Mouse (Mus musculus): ENCODE data around the gene Dhx37.

GRCm38 (mm10) chr5:125384512-125385214 lies 49.3 kb downstream of the Dhx37 start:
- no peak for TF ChIP-seq MAFK (IDR thresholded peaks at IDR 0.05; ENCODE audit: insufficient read depth, low read depth, low read length)
- TF ChIP-seq CHD2 (IDR thresholded peaks at IDR 0.05; ENCODE audit: low read depth, low read length), result no peak
- TF ChIP-seq ZC3H11A (IDR thresholded peaks at IDR 0.05; ENCODE audit: borderline replicate concordance, low read depth, low read length), result no peak
- no peak for TF ChIP-seq HCFC1 (IDR thresholded peaks at IDR 0.05; ENCODE audit: borderline replicate concordance, insufficient read depth, low read length)
- TF ChIP-seq ZNF384 (IDR thresholded peaks at IDR 0.05; ENCODE audit: low read depth, low read length), result no peak
